Mouse (Mus musculus) forebrain, embryonic 16.5 days (tissue): ENCODE data around the gene Phxr2. TPM values are rescaled to one million over a fixed set of nuclear protein-coding genes. Genes with fewer than 3 reads are reported as not detected.

ENCODE experiments used
- ATAC-seq: fragments of 200-750 bp; cut with Nextera tagmentation; 2 replicates; pipeline ENCODE4 v1.8.0; 2017; ENCODE audit warnings: mild to moderate bottlenecking, moderate library complexity
- H3K27ac ChIP-seq: fragments of 300-500 bp; sonication (generic); 2 replicates; pipeline ENCODE4 v1.5.1; 2014; ENCODE audit warnings: low read length, control low read depth
- H3K27me3 ChIP-seq: fragments of 300-500 bp; sonication (generic); replicated peaks from 2 replicates; pipeline ENCODE4 v1.6.1; 2014; ENCODE audit warnings: low read length; ENCODE audit not compliant: control insufficient read depth, insufficient read depth
- H3K36me3 ChIP-seq: fragments of 300-500 bp; sonication (generic); 2 replicates; pipeline ENCODE4 v1.6.1; 2014; ENCODE audit not compliant: control insufficient read depth, insufficient read depth
- H3K4me1 ChIP-seq: fragments of 300-500 bp; sonication (generic); replicated peaks from 2 replicates; pipeline ENCODE4 v1.6.1; 2014; ENCODE audit warnings: low read length; ENCODE audit not compliant: control insufficient read depth, insufficient read depth
- H3K4me2 ChIP-seq: fragments of 300-500 bp; sonication (generic); 2 replicates; pipeline ENCODE4 v1.6.1; 2014; ENCODE audit warnings: mild to moderate bottlenecking, low read length, control low read depth
- H3K4me3 ChIP-seq: fragments of 300-500 bp; sonication (generic); replicated peaks from 2 replicates; pipeline ENCODE4 v1.5.1; 2014; ENCODE audit warnings: mild to moderate bottlenecking, low read length, control low read depth
- H3K9ac ChIP-seq: fragments of 300-500 bp; sonication (generic); replicated peaks from 2 replicates; pipeline ENCODE4 v1.6.1; 2014; ENCODE audit warnings: low read depth, low read length, control low read depth
- H3K9me3 ChIP-seq: fragments of 300-500 bp; sonication (generic); 2 replicates; pipeline ENCODE4 v1.6.1; 2016; ENCODE audit warnings: low read length; ENCODE audit not compliant: control insufficient read depth
- WGBS: fragments of 180-500 bp; shearing (Covaris S2); extraction: QIAGEN DNeasy Blood & Tissue Kit; methylation state at CpG from one replicate; pipeline ENCODE4 v1.1.7; 2014; 5-methylcytosine and 5-hydroxymethylcytosine counted together
- polyA plus RNA-seq: library from polyadenylated mRNA; unstranded; fragments of >200 nt; fragmentation: Nextera tagmentation; extraction: Ambion mirVana; gene quantifications from 2 replicates; pipeline ENCODE4 v1.2.1, GENCODE M21; 2015

Gene Phxr2
- polyA plus RNA-seq, 1 experiment from 2014 or later: 0.18 TPM

GRCm38 (mm10) chr10:99118697-99119096 lies 7.4 kb downstream of the Phxr2 start:
- no peaks in the 10 kb centered on the region for H3K9me3 ChIP-seq
- 76% methylated on average over 6 of the region's 6 CpGs for WGBS
- no peaks in the 10 kb centered on the region for H3K27me3 ChIP-seq
- no peak overlapping the region for H3K4me3 ChIP-seq
- no peak overlapping the region for H3K9ac ChIP-seq
- H3K4me2 ChIP-seq: no peak overlapping the region
- H3K36me3 ChIP-seq: no peaks in the 10 kb centered on the region
- H3K27ac ChIP-seq: no peak overlapping the region
- H3K4me1 ChIP-seq: no peaks in the 10 kb centered on the region
- no peak for ATAC-seq

- Histone ChIP-seq H3K4me2 (no peak overlapping the region), H3K9me3 (no peaks in the 10 kb centered on the region), H3K27me3 (no peaks in the 10 kb centered on the region), H3K4me1 (no peaks in the 10 kb centered on the region), H3K27ac (no peak overlapping the region), H3K4me3 (no peak overlapping the region), H3K36me3 (no peaks in the 10 kb centered on the region), H3K9ac (no peak overlapping the region)
- WGBS: 86% methylated on average over 10 of the region's 10 CpGs
- no peak for ATAC-seq
These were observed 8.2 kb downstream of the Phxr2 start for GRCm38 (mm10) chr10:99117876-99118275.

DNA sequence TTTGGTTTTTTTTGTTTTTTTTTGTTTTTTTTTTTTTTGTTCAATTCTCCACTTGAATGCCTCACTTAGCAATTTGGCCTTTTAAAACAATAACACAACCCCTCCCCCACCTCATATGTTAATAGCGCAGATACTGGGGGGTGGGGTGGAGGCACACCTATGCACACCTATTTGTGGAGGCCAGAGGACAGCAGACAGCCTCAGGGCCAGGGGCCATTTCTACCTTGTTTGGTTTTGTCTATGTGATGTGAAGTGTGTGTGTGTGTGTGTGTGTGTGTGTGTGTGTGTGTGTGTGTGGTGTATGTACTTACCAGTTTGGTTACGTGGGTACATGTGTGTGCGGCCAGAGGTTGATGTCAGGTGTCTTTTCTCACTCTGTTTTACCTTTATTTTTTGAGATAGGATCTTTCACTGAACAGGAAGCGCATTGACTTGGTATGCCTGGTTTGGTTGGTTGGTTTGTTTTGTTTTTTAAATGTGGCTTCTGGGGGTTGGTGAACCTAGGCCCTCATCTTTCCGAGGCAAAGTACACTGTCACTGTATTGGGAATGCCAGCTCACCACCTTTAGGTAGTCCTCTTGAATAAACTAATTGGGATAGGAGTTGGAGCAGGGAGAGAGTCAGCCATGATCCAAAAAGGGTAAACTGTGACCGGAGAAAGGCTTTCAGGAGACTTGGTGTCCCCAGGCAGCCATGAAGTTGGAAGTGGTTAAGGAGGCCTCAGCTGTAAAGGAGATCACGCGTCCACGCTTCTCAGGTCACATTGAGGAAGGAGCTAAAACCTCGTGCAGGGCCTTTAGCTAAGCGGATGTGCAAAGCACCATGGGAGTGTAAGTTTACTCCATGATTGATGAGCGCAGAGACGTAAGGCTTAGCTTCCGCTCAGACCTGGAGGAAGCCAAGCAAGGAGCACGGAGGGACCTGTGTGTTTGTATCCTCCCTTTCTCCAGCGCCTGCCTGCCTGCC lies 9.2 kb downstream of the Phxr2 start:
- 92% methylated on average over 16 of the region's 16 CpGs for WGBS
- Histone ChIP-seq H3K9ac (no peak overlapping the region), H3K4me3 (no peak overlapping the region), H3K4me1 (peaks cover 4% of the 10 kb centered on the region), H3K4me2 (no peak overlapping the region), H3K27me3 (no peaks in the 10 kb centered on the region), H3K36me3 (no peaks in the 10 kb centered on the region), H3K9me3 (no peaks in the 10 kb centered on the region), H3K27ac (no peak overlapping the region)
- ATAC-seq: no peak

DNA sequence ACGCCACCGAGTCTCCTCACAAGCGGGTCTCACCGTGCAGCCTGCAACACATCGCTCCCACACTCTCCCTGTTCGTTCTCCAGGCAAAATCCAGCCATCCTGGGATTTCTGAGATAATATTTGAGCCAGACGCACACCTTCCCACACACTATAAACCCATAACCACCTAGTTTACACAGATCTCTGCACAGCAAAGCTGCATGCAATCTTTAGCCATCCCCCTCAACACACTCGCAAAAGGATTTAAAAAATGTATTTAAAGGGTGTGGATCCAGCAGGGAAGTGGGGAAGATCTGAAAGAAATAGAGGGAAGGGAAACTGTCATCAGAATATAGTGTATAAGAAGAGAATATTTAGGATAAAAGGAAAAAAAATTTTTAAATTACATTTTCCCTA lies 9.9 kb downstream of the Phxr2 start:
- Histone ChIP-seq H3K9ac (no peak overlapping the region), H3K4me1 (peaks cover 8% of the 10 kb centered on the region), H3K27me3 (no peaks in the 10 kb centered on the region), H3K27ac (no peak overlapping the region), H3K36me3 (no peaks in the 10 kb centered on the region), H3K9me3 (no peaks in the 10 kb centered on the region), H3K4me3 (no peak overlapping the region), H3K4me2 (no peak overlapping the region)
- 82% methylated on average over 8 of the region's 8 CpGs for WGBS
- ATAC-seq: no peak

DNA sequence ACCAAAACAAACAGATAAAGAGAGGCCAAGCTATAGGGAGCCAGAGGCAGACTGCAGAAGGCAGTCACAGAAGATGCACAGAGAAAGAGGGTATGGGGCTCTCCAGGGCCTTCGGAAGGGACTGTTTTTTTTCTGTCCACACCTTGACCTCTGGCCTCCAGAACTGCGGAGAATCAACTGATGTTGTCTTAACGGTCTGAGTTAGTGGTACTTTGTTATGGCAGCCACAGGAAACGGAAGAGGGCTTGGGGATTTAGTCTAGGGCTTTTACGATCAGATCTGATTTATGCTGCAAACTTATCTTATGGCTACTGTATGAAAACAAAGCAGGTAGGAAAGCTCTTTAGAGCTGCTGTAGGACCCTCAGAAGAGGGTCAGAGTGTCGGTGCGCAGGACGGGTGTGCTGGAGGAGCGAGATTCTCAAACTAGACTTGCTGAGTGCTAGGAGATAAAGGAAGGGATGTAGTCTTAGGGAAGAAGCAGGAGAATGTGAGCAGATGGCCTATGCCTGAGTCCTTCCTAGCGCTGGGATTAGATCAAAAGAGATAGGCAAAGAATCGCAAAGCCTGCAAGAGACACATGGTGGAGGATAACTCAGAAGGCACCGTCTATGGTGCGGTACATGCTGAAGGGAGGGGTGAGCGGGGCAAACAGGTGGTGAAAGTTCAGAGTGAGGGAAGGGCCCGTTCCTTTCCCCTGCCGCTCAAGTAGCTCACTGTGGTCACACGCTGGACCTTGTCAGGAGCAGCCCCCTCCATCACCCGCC lies 10.5 kb downstream of the Phxr2 start:
- Histone ChIP-seq H3K27ac (no peak overlapping the region), H3K9me3 (no peaks in the 10 kb centered on the region), H3K4me1 (peaks cover 13% of the 10 kb centered on the region), H3K4me2 (no peak overlapping the region), H3K36me3 (no peaks in the 10 kb centered on the region), H3K27me3 (no peaks in the 10 kb centered on the region), H3K9ac (no peak overlapping the region), H3K4me3 (no peak overlapping the region)
- WGBS: 68% methylated on average over 18 of the region's 18 CpGs
- ATAC-seq: no peak

DNA sequence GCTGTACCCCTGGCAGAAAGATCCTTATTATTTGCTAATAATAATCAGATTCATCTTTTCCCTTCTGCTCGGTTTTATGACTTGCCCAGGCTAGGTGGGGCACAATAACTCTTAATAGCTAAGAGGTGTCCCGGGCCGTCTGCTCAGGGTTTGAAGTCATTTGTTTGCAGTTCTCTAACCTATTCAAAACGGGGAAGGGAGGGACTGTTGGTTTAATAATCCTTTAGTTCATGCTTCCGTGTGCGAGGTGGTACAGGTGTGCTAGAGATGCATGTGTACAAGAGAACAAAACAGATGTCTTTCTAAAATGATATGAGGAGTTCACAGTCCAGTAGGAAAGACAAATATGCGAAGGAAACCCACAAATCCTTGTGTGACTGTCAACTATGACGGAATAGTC lies 11.8 kb downstream of the Phxr2 start:
- no peak for ATAC-seq
- no peaks in the 10 kb centered on the region for H3K9me3 ChIP-seq
- peaks cover 9% of the 10 kb centered on the region; the same call in 1 of the 2 replicates for H3K36me3 ChIP-seq
- no peak overlapping the region for H3K4me2 ChIP-seq
- H3K4me3 ChIP-seq: no peak overlapping the region
- H3K27ac ChIP-seq: no peak overlapping the region
- H3K4me1 ChIP-seq: peaks cover 21% of the 10 kb centered on the region
- H3K9ac ChIP-seq: no peak overlapping the region
- WGBS: 84% methylated on average over 8 of the region's 8 CpGs
- H3K27me3 ChIP-seq: no peaks in the 10 kb centered on the region

GRCm38 (mm10) chr10:99113533-99113932 lies 12.6 kb downstream of the Phxr2 start:
- no peaks in the 10 kb centered on the region for H3K9me3 ChIP-seq
- no peaks in the 10 kb centered on the region for H3K27me3 ChIP-seq
- peaks cover 11% of the 10 kb centered on the region; the same call in 1 of the 2 replicates for H3K36me3 ChIP-seq
- 55% methylated on average over 3 of the region's 3 CpGs for WGBS
- peaks cover 24% of the 10 kb centered on the region for H3K4me1 ChIP-seq
- H3K4me3 ChIP-seq: no peak overlapping the region
- no peak overlapping the region for H3K27ac ChIP-seq
- no peak overlapping the region for H3K9ac ChIP-seq
- no peak for ATAC-seq
- no peak overlapping the region for H3K4me2 ChIP-seq

DNA sequence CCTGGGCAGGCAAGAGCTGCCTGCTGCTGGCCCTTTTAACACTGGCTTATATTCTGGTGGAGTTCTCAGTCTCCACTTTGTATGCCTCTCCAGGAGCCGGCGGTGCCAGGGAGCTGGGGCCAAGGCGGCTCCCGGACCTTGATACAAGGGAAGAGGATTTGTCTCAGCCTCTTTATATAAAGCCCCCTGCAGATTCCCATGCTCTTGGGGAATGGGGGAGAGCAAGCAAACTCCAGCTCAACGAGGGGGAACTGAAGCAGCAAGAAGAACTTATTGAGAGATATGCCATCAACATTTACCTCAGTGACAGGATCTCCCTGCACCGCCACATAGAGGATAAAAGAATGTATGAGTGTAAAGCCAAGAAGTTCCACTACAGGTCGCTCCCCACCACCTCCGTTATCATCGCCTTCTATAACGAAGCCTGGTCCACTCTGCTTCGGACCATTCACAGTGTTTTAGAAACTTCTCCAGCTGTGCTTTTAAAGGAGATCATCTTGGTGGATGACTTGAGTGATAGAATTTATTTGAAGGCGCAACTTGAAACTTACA lies 17.6 kb downstream of the Phxr2 start:
- Histone ChIP-seq H3K4me3 (peak overlapping the region; percentile 96), H3K36me3 (peaks cover 11% of the 10 kb centered on the region; the same call in 1 of the 2 replicates), H3K4me2 (peak overlapping the region; percentile 83), H3K9ac (peak overlapping the region; percentile 42), H3K27me3 (no peaks in the 10 kb centered on the region), H3K27ac (no peak overlapping the region), H3K4me1 (peaks cover 37% of the 10 kb centered on the region), H3K9me3 (no peaks in the 10 kb centered on the region)
- ATAC-seq: no peak
- 31% methylated on average over 12 of the region's 12 CpGs for WGBS

- peak; percentile 55 for ATAC-seq
- peak within 1 kb of the TSS; percentile 96 for H3K4me3 ChIP-seq
- peaks cover 11% of the 10 kb centered on the region; the same call in 1 of the 2 replicates for H3K36me3 ChIP-seq
- H3K9ac ChIP-seq: peak within 1 kb of the TSS; percentile 98
- H3K9me3 ChIP-seq: no peaks in the 10 kb centered on the region
- peak within 1 kb of the TSS; percentile 96 for H3K27ac ChIP-seq
- under 1% methylated on average over 22 of the region's 22 CpGs for WGBS
- peak within 1 kb of the TSS; percentile 83 for H3K4me2 ChIP-seq
- H3K4me1 ChIP-seq: peaks cover 37% of the 10 kb centered on the region
- H3K27me3 ChIP-seq: no peaks in the 10 kb centered on the region
These were observed 18.2 kb downstream of the Phxr2 start, which contains the start of gene Galnt4 for GRCm38 (mm10) chr10:99107964-99108363. Gene Galnt4 (plus strand): TSS chr10:99108159.
